Mouse (Mus musculus) embryonic fibroblast, embryonic 13.5 days (primary cell): ENCODE results near the gene Bco2. TPM values are rescaled to one million over a fixed set of nuclear protein-coding genes. Genes with fewer than 3 reads are reported as not detected.

Experiments used
- H3K27ac ChIP-seq: 2 replicates; pipeline ENCODE4 v1.5.1; 2012; ENCODE audit warnings: low read length, control low read depth, inconsistent platforms; ENCODE audit not compliant: insufficient read depth
- H3K4me1 ChIP-seq: 2 replicates; pipeline ENCODE4 v1.6.1; 2011; ENCODE audit warnings: low read length; ENCODE audit not compliant: control insufficient read depth, insufficient read depth
- H3K4me3 ChIP-seq: 2 replicates; pipeline ENCODE4 v1.5.1; 2011; ENCODE audit warnings: mild to moderate bottlenecking, control low read depth, low read length; ENCODE audit not compliant: insufficient read depth
- CTCF ChIP-seq: IDR thresholded peaks from 2 replicates; pipeline ENCODE4 v1.5.1; 2011; ENCODE audit warnings: mild to moderate bottlenecking, control low read depth, low read length, moderate library complexity, borderline replicate concordance; ENCODE audit not compliant: insufficient read depth
- POLR2A ChIP-seq: IDR thresholded peaks from 2 replicates; pipeline ENCODE4 v1.6.1; 2011; ENCODE audit warnings: low read depth, mild to moderate bottlenecking, control low read depth, low read length, moderate library complexity
- polyA plus RNA-seq: library from polyadenylated mRNA; stranded (reverse); fragments of >200 nt; gene quantifications from 2 replicates; pipeline ENCODE4 v1.2.4, GENCODE M21; 2011; ENCODE audit warnings: low read depth; ENCODE audit not compliant: missing spikeins, insufficient read length

The Bco2 gene
- polyA plus RNA-seq, 1 experiment = not detected

DNA sequence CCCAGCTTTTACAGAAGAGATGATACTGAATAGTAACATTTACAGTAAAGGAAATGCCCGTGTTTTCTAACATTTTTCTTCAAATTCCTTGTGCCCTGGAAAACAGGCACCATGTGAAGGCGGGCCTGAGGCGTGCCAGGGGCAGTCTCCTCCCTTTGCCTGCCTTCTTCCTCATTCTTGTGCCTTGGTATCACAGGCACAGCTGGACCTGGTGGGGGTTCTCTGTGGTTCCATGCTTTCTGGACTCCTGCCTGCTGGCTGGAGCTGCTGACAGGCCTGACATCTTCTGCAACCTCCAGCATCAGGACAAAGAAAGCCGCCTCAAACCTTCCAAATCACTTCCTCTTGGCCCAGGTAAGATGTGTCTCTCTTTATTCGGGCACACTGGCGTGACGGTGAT lies 10.2 kb upstream of the Bco2 start:
- TF ChIP-seq CTCF (no peak), POLR2A (no peak)
- H3K4me3 ChIP-seq = no peak overlapping the region
- no peak overlapping the region for H3K27ac ChIP-seq
- no peaks in the 10 kb centered on the region; the same call in 1 of the 2 replicates for H3K4me1 ChIP-seq

DNA sequence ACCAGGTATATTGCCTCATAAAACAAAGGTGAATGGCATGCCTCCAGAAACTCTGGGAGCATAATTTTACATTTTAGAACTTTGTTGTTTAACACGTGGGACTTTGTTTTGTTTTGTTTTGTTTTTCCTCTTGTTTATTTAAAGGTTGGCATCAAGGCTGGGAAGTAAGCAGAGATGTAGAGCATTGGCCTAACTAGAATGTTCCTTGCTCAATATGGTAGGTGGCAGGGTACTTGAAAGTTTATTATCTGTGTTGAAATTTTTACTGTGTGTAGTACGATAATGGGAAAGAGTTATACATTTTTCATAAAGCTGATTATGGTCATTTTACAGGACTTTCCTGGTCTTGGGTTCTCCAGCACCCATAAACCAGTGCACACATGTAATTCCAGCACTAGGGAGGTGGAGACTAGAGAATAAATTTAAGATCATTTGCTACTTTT lies 7.0 kb upstream of the Bco2 start:
- TF ChIP-seq CTCF (no peak), POLR2A (no peak)
- H3K4me1 ChIP-seq = no peaks in the 10 kb centered on the region; the same call in 1 of the 2 replicates

DNA sequence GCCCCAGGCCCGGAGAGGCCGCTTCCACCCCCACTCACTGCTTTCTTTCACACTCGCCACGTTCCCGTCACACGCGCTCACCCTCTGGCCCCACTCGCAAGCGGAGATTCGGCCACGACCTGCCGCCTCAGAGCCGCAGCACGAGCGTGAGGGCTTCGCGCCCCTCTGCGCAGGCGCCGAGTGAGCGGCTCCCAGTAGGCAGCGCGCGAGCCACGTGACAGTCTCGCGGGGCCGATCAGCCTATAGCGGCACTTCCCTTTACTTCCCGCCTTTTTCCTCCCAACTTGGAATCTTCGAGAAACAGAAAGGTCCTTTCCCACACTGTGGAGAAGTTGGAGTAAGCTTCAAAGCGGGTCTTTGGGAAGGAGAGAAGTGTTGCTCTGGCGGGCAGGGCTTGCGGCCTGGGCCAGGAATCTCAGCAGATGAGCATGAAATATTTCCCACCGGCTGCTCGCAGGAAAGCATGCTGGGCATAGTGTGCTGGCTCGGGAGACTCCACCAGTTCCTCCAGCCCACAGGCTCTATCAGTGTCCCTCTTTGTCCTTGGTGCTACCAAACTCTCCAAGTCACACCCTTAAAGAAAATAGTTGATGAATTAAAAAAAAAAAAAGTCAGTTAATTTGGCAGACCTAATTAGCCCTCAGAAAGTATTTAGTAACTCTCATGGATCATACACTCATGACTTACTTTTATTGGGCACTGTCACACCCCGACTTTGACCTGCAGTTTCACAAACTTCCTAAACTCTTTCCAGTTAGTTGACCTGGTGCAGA lies 6.3 kb upstream of the Bco2 start, which contains the start of gene Tex12:
Gene Tex12 (minus strand): TSS at position 181 of the 773 bp plus-strand sequence.
- no peak within 1 kb of the TSS for H3K4me3 ChIP-seq
- TF ChIP-seq POLR2A (no peak), CTCF (no peak)
- no peak within 1 kb of the TSS for H3K27ac ChIP-seq
- no peaks in the 10 kb centered on the region; the same call in 1 of the 2 replicates for H3K4me1 ChIP-seq

More for the DNA sequence above, 7.0 kb upstream of the Bco2 start:
- H3K4me3 ChIP-seq = no peak overlapping the region
- no peak overlapping the region for H3K27ac ChIP-seq

DNA sequence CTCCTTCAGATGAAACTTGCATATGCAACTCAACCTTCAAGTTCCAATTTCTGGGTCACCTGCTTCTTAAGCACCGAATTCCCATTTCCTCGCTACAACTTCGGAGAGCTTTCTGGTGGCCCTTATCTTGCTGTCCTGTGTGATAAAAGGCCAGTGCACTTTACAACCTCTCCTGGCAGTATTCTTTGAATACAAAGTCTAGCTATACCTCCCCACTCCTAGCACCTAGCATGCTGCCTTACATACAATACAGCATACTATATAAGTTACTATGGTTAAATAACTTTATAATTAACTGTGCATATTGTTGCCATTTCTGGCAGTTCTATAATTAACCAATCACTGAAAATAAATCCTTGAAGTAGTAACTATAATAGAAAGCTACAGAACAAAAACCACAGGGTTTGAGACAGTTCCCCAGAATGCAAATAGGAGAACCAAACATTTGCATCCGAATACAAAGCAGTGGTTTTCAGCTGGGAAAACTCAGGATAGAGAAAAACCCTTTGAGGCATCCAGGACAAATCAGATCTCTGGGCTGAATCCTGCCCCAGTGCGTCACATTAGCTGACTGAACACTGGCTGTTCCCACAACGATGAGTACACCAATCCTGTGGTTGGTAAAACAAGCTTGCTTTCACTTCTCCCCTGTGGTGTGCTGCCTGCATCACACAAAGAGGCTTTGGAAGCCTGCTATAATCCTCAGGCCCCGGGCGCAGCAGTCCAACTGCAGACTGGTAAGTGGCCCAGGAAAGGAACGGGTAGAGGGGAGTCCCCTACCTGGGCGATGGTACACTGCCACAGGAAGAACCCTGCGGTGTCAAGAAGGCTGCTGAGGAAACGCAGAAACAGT lies 514 bp downstream of the Bco2 start, which contains the start of gene Il18:
Gene Il18 (plus strand): TSS at position 587 of the 853 bp plus-strand sequence.
- peak within 1 kb of the TSS; percentile 44; the same call in 1 of the 2 replicates for H3K27ac ChIP-seq
- TF ChIP-seq POLR2A (0 out of 2 replicates have a peak, but pooled peaks have one; percentile 43), CTCF (no peak)
- no peak within 1 kb of the TSS for H3K4me3 ChIP-seq
- no peaks in the 10 kb centered on the region for H3K4me1 ChIP-seq

DNA sequence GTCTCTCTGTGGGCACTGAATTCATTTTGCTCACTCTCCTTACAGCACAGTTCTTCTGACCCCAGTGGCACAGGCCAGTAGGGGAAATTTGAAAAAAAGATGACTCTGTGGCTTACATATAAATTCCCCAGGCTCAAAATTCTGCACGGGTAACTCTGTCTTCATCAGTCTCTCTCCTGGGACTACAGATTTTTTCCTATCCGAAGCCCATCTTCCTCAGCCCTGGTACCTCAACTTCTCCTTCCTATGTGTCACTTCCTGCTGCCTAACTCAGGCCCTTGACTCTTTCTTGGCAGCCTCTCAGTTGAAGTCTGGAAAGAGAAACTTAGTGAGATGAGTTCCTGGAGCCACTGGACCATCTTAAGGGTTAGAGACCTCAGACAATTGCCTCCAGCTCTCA lies 1.4 kb downstream of the Bco2 start:
- Histone ChIP-seq H3K4me1 (no peaks in the 10 kb centered on the region), H3K27ac (no peak overlapping the region), H3K4me3 (no peak overlapping the region)
- TF ChIP-seq CTCF (no peak), POLR2A (no peak)

DNA sequence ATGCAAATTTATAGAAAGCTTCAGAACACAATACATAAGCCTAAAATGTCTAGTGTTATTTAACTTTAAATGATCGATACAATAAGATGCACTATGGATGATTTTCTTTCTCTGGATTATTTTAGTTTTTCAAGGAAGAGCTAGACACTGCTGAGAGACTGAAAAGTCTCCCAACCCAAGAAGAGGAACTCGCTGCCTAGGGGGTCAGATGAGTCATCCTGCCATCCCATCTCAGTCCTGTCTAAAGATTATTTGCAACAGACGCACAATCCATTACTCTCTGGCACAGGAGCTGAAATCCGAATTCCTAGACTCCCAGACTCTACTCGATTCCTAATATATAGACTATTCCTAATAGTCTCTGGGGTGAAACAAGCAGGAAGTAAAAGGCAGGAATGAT lies 2.8 kb downstream of the Bco2 start:
- no peak for TF ChIP-seq POLR2A
- TF ChIP-seq CTCF = no peak
- Histone ChIP-seq H3K27ac (no peak overlapping the region), H3K4me1 (no peaks in the 10 kb centered on the region), H3K4me3 (no peak overlapping the region)

DNA sequence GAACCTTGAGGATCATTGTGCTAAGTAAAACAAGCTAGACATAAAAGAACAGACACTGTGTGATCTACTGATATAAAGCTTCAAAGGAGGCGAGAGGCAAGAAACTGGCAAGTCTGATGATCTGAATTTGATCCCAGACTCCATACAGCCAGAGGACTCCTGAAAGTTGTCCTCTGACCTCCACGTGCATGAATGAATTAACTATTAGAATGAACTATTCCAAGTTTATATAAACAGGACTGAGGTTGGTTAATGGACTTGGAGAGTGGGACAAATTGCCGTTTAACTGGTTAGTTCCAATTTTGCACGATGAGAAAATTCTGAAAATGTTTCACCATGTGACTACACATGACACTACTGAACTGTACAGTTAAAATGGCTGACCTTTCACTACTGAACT lies 6.0 kb downstream of the Bco2 start:
- no peak for TF ChIP-seq POLR2A
- no peak for TF ChIP-seq CTCF
- no peaks in the 10 kb centered on the region for H3K4me1 ChIP-seq
- no peak overlapping the region for H3K27ac ChIP-seq

DNA sequence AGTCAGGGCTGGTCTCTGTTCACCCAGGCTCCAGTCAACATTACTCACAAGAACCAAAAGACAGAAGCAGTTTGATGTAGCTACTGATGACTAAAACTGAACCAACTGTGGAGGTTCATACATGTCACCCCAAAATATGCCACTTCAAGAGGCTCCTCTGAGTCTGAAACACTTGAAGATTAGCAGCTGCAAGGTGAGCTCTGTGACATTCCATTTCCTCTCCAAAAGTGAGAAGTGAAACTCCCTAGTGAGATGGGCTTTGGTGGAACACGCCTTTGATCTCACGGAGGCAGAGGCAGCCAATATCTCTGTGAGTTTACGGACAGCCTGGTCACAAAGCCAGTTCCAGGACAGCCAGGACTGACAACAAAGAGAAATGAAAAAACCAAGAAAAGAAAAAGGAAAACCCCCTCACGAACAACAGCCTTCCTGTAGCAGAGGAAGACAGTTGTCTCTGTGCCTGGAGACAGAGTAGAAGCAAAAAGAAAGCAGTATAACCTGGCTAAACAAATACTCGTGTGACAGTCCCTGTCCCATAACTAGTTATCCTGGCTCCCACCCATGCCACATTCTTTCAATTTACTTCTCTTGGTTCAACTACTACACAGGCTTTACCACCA lies 7.0 kb downstream of the Bco2 start:
- H3K4me1 ChIP-seq = no peaks in the 10 kb centered on the region
- H3K4me3 ChIP-seq = no peak overlapping the region
- no peak overlapping the region for H3K27ac ChIP-seq
- TF ChIP-seq CTCF (no peak), POLR2A (no peak)

More for the DNA sequence above, 6.0 kb downstream of the Bco2 start:
- no peak overlapping the region for H3K4me3 ChIP-seq

DNA sequence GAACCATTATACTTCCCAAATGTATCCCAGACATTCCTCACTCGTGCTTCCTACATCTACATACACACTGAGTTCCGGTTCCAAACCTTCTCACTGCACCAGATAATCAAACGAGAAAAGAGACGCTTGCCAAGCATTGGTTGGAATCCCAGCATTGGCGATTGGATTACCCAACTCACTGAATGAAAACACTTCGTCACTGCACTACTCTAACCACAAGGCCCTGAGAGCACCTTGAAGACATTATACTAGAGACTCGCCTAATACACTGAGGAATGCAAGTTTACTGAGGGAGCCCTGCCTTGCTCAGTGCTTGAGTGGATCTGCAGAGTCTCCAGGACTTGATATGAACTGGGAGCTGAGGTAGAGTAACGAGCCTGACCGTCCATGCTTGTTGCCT lies 12.6 kb downstream of the Bco2 start:
- H3K27ac ChIP-seq = no peak overlapping the region
- H3K4me3 ChIP-seq = no peak overlapping the region
- no peak for TF ChIP-seq CTCF
- no peak for TF ChIP-seq POLR2A

More for the DNA sequence above, 12.6 kb downstream of the Bco2 start:
- H3K4me1 ChIP-seq = peaks cover 2% of the 10 kb centered on the region; the same call in 1 of the 2 replicates
